Mouse (Mus musculus): ENCODE data around the gene Tirap. TPM values are rescaled to one million over a fixed set of nuclear protein-coding genes. Genes with fewer than 3 reads are reported as not detected.

The Tirap gene
- polyA plus RNA-seq, 1 experiment from 2014 or later, result 12.6 TPM

- Histone ChIP-seq H3K9me3 (ENCODE audit: control insufficient read depth, low read length) (no peaks in the 10 kb centered on the region), H3K4me1 (replicated peaks; ENCODE audit: control insufficient read depth, insufficient read depth) (no peaks in the 10 kb centered on the region), H3K9ac (ENCODE audit: low read length) (no peak overlapping the region), H3K4me2 (replicated peaks; ENCODE audit: low read depth) (peak overlapping the region; percentile 85; the same call in 1 of the 2 replicates), H3K36me3 (ENCODE audit: control insufficient read depth, insufficient read depth, low read length) (no peaks in the 10 kb centered on the region), H3K27ac (replicated peaks) (peak overlapping the region; percentile 53; the same call in 1 of the 2 replicates), H3K4me3 (ENCODE audit: low read depth, low read length) (no peak overlapping the region), H3K27me3 (ENCODE audit: control insufficient read depth, insufficient read depth, low read length) (no peaks in the 10 kb centered on the region)
- TF ChIP-seq EP300 (optimal IDR thresholded peaks at IDR 0.05), result no peak
- TF ChIP-seq CTCF (IDR thresholded peaks at IDR 0.05; ENCODE audit: low read depth), result no peak
- ATAC-seq (ENCODE audit: low FRiP score, low TSS enrichment), result no peak
- no peak for DNase-seq (ENCODE audit: low spot score)
- 85% methylated on average over 10 of the region's 10 CpGs for WGBS
These were observed 1.7 kb downstream of the Tirap start for GRCm38 (mm10) chr9:35198351-35198750.

- Histone ChIP-seq H3K36me3 (ENCODE audit: control insufficient read depth, insufficient read depth, low read length) (no peaks in the 10 kb centered on the region), H3K27ac (replicated peaks) (no peak overlapping the region), H3K27me3 (ENCODE audit: control insufficient read depth, insufficient read depth, low read length) (no peaks in the 10 kb centered on the region), H3K4me1 (replicated peaks; ENCODE audit: control insufficient read depth, insufficient read depth) (no peaks in the 10 kb centered on the region), H3K4me3 (ENCODE audit: low read depth, low read length) (no peak overlapping the region), H3K9me3 (ENCODE audit: control insufficient read depth, low read length) (no peaks in the 10 kb centered on the region), H3K9ac (ENCODE audit: low read length) (no peak overlapping the region), H3K4me2 (replicated peaks; ENCODE audit: low read depth) (no peak overlapping the region)
- 94% methylated on average over 3 of the region's 3 CpGs for WGBS
- DNase-seq (ENCODE audit: low spot score), result no peak
- no peak for ATAC-seq (ENCODE audit: low FRiP score, low TSS enrichment)
- TF ChIP-seq CTCF (IDR thresholded peaks at IDR 0.05; ENCODE audit: low read depth), result no peak
- no peak for TF ChIP-seq EP300 (optimal IDR thresholded peaks at IDR 0.05)
These were observed 2.5 kb downstream of the Tirap start for GRCm38 (mm10) chr9:35197625-35198024.

DNA sequence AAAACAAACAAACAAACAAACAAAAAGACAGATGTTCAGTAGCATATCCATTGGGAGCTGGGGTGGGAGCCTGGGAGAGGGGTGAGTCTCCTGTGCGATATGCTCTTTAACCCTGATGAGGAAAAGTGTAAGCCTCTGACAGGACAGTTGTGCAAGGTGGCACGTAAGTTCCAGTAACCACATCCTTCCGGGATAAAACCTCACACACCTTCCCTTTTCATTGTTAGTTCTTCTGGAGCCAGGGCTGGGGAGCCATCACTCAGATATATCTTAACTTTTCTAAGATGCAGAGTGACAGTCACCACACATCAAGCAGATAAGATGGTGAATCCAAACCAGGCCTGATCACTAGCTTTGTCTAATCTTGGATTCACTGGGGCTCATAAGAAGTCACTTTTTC is 6.0 kb downstream of the Tirap start:
- H3K9me3 ChIP-seq (ENCODE audit: control insufficient read depth, low read length), result no peaks in the 10 kb centered on the region
- TF ChIP-seq EP300 (optimal IDR thresholded peaks at IDR 0.05) (no peak), CTCF (IDR thresholded peaks at IDR 0.05; ENCODE audit: low read depth) (no peak)
- DNase-seq (ENCODE audit: low spot score), result no peak
- H3K4me3 ChIP-seq (ENCODE audit: low read depth, low read length), result no peak overlapping the region
- no peak overlapping the region for H3K27ac ChIP-seq (replicated peaks)
- H3K36me3 ChIP-seq (ENCODE audit: control insufficient read depth, insufficient read depth, low read length), result peaks cover 8% of the 10 kb centered on the region
- H3K4me1 ChIP-seq (replicated peaks; ENCODE audit: control insufficient read depth, insufficient read depth), result no peaks in the 10 kb centered on the region
- no peak overlapping the region for H3K9ac ChIP-seq (ENCODE audit: low read length)
- H3K27me3 ChIP-seq (ENCODE audit: control insufficient read depth, insufficient read depth, low read length), result no peaks in the 10 kb centered on the region
- ATAC-seq (ENCODE audit: low FRiP score, low TSS enrichment), result no peak
- WGBS, result 94% methylated on average over 3 of the region's 3 CpGs
- H3K4me2 ChIP-seq (replicated peaks; ENCODE audit: low read depth), result no peak overlapping the region

GRCm38 (mm10) chr9:35192983-35193542 is 7.0 kb downstream of the Tirap start:
- H3K9me3 ChIP-seq (ENCODE audit: control insufficient read depth, low read length), result no peaks in the 10 kb centered on the region
- no peak overlapping the region for H3K4me2 ChIP-seq (replicated peaks; ENCODE audit: low read depth)
- 72% methylated on average over 11 of the region's 11 CpGs for WGBS
- H3K9ac ChIP-seq (ENCODE audit: low read length), result no peak overlapping the region
- DNase-seq (ENCODE audit: low spot score) (no peak), ATAC-seq (ENCODE audit: low FRiP score, low TSS enrichment) (peak; percentile 64)
- H3K4me3 ChIP-seq (ENCODE audit: low read depth, low read length), result no peak overlapping the region
- no peaks in the 10 kb centered on the region for H3K27me3 ChIP-seq (ENCODE audit: control insufficient read depth, insufficient read depth, low read length)
- no peak overlapping the region for H3K27ac ChIP-seq (replicated peaks)
- H3K4me1 ChIP-seq (replicated peaks; ENCODE audit: control insufficient read depth, insufficient read depth), result no peaks in the 10 kb centered on the region
- H3K36me3 ChIP-seq (ENCODE audit: control insufficient read depth, insufficient read depth, low read length), result peaks cover 15% of the 10 kb centered on the region
- TF ChIP-seq CTCF (IDR thresholded peaks at IDR 0.05; ENCODE audit: low read depth) (no peak), EP300 (optimal IDR thresholded peaks at IDR 0.05) (no peak)

DNA sequence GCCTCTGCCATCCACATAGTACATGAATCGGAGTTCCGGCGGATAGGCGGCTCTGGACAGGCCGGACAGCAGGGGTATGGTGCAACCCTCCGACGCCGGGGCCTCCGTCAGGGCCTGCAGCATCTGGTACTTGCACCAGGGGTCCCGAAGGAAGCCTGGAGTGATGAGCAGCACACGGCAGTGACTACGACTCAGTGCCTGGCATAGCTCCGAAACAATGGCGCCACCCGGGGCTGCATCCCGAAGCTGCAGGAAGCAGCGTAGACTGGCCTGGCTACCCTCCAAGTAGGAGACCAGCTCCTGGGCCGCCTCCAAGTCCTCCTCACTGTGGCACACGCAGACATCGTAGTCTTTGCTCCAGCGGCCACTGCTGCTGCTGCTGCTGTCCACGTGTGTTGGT is 11.4 kb downstream of the Tirap start:
- Histone ChIP-seq H3K9me3 (ENCODE audit: control insufficient read depth, low read length) (no peaks in the 10 kb centered on the region), H3K4me3 (ENCODE audit: low read depth, low read length) (no peak overlapping the region), H3K4me2 (replicated peaks; ENCODE audit: low read depth) (no peak overlapping the region), H3K27ac (replicated peaks) (no peak overlapping the region), H3K9ac (ENCODE audit: low read length) (no peak overlapping the region), H3K36me3 (ENCODE audit: control insufficient read depth, insufficient read depth, low read length) (peaks cover 17% of the 10 kb centered on the region), H3K27me3 (ENCODE audit: control insufficient read depth, insufficient read depth, low read length) (no peaks in the 10 kb centered on the region), H3K4me1 (replicated peaks; ENCODE audit: control insufficient read depth, insufficient read depth) (no peaks in the 10 kb centered on the region)
- DNase-seq (ENCODE audit: low spot score), result peak; percentile 22
- 76% methylated on average over 22 of the region's 22 CpGs for WGBS
- TF ChIP-seq CTCF (IDR thresholded peaks at IDR 0.05; ENCODE audit: low read depth) (no peak; the same call in 1 of the 2 replicates), EP300 (optimal IDR thresholded peaks at IDR 0.05) (no peak)
- no peak for ATAC-seq (ENCODE audit: low FRiP score, low TSS enrichment)

GRCm38 (mm10) chr9:35187351-35187903 is 12.7 kb downstream of the Tirap start:
- H3K27me3 ChIP-seq (ENCODE audit: control insufficient read depth, insufficient read depth, low read length), result no peaks in the 10 kb centered on the region
- H3K9ac ChIP-seq (ENCODE audit: low read length), result no peak overlapping the region
- H3K36me3 ChIP-seq (ENCODE audit: control insufficient read depth, insufficient read depth, low read length), result peaks cover 17% of the 10 kb centered on the region
- no peak overlapping the region for H3K4me2 ChIP-seq (replicated peaks; ENCODE audit: low read depth)
- ATAC-seq (ENCODE audit: low FRiP score, low TSS enrichment), result no peak
- WGBS, result 81% methylated on average over 10 of the region's 10 CpGs
- no peak overlapping the region for H3K27ac ChIP-seq (replicated peaks)
- no peaks in the 10 kb centered on the region for H3K4me1 ChIP-seq (replicated peaks; ENCODE audit: control insufficient read depth, insufficient read depth)
- H3K4me3 ChIP-seq (ENCODE audit: low read depth, low read length), result no peak overlapping the region
- no peaks in the 10 kb centered on the region for H3K9me3 ChIP-seq (ENCODE audit: control insufficient read depth, low read length)
- TF ChIP-seq CTCF (IDR thresholded peaks at IDR 0.05; ENCODE audit: low read depth) (no peak), EP300 (optimal IDR thresholded peaks at IDR 0.05) (no peak)
- DNase-seq (ENCODE audit: low spot score), result no peak

All from stomach, postnatal 0 days (tissue).